Mouse (Mus musculus): ENCODE data around the gene Rab34. TPM values are rescaled to one million over a fixed set of nuclear protein-coding genes. Genes with fewer than 3 reads are reported as not detected.

Rab34 gene
- polyA plus RNA-seq, 1 experiment: 10.8 TPM

DNA sequence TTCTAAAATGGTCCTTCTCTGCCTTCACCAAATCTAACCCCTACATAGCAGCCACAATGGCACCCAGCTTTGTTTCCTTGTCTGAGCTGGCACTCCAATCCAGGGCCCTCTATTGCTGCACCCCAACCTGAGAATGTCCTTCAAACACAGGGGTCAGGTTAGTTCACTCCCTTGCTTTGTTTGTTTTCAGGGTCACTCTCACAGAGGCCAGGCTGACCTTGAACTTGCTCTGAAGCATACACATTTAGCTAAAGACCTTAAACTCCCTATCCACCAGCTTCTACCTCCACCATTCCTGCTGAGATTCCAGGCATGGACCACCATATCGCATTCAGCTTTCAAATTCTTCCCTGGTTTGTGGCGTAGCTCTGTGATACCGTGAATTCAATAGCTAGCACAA, 13.7 kb upstream of the Rab34 start:
- WGBS: 88% methylated on average over 3 of the region's 3 CpGs
- TF ChIP-seq POLR2A (IDR thresholded peaks at IDR 0.05; ENCODE audit: low read depth, low read length) (no peak), CTCF (IDR thresholded peaks at IDR 0.05; ENCODE audit: extremely low read depth, insufficient read depth, insufficient read length, insufficient replicate concordance) (no peak)
- Histone ChIP-seq H3K36me3 (ENCODE audit: control insufficient read depth, insufficient read depth, low read length) (0 out of 2 replicates have a peak, but pooled peaks cover under 1% of the 10 kb centered on the region), H3K27ac (ENCODE audit: insufficient read depth, low read length) (no peak overlapping the region), H3K4me3 (ENCODE audit: extremely low read depth, insufficient read depth, insufficient read length) (no peak overlapping the region), H3K4me1 (ENCODE audit: control insufficient read depth, insufficient read depth, insufficient read length) (peaks cover 12% of the 10 kb centered on the region), H3K27me3 (ENCODE audit: control insufficient read depth, insufficient read depth, low read length) (no peaks in the 10 kb centered on the region)
- no peak for DNase-seq (ENCODE audit: low read depth in 1 of 2, low spot score in 2 of 2)

DNA sequence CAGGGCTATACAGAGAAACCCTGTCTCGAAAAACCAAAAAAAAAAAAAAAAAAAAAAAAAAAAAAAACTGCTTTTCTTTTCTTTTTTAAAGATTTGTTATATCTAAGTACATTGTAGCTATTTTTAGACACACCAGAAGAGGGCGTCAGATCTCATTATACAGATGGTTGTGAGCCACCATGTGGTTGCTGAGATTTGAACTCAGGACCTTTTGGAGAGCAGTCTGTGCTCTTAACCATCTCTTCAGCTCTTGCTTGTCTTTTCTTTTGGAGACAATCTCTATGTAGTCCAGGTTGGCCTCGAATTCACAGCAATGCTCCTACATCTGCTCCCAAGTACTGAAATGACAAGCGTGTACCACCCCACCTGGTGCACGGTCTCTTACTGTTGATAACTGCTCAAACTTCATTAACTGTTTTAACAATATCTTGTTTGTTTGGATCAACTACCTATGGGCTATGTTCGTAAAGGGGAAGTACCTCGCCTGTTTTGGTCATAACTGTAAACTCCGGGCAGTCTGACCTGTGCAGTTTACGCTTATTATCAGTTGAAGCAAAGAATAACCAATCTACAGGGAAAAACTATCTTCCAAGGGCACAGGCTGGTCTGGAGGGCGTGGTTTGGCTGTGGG, 12.3 kb upstream of the Rab34 start:
- Histone ChIP-seq H3K36me3 (ENCODE audit: control insufficient read depth, insufficient read depth, low read length) (peaks cover 11% of the 10 kb centered on the region), H3K27me3 (ENCODE audit: control insufficient read depth, insufficient read depth, low read length) (no peaks in the 10 kb centered on the region), H3K4me1 (ENCODE audit: control insufficient read depth, insufficient read depth, insufficient read length) (peaks cover 8% of the 10 kb centered on the region), H3K27ac (ENCODE audit: insufficient read depth, low read length) (peak overlapping the region; percentile 96), H3K4me3 (ENCODE audit: extremely low read depth, insufficient read depth, insufficient read length) (no peak overlapping the region)
- TF ChIP-seq POLR2A (IDR thresholded peaks at IDR 0.05; ENCODE audit: low read depth, low read length): no peak
- TF ChIP-seq CTCF (IDR thresholded peaks at IDR 0.05; ENCODE audit: extremely low read depth, insufficient read depth, insufficient read length, insufficient replicate concordance): no peak
- DNase-seq (ENCODE audit: low read depth in 1 of 2, low spot score in 2 of 2): peak in 1 of 2 experiments; percentile 34
- WGBS: 2% methylated on average over 10 of the region's 10 CpGs

DNA sequence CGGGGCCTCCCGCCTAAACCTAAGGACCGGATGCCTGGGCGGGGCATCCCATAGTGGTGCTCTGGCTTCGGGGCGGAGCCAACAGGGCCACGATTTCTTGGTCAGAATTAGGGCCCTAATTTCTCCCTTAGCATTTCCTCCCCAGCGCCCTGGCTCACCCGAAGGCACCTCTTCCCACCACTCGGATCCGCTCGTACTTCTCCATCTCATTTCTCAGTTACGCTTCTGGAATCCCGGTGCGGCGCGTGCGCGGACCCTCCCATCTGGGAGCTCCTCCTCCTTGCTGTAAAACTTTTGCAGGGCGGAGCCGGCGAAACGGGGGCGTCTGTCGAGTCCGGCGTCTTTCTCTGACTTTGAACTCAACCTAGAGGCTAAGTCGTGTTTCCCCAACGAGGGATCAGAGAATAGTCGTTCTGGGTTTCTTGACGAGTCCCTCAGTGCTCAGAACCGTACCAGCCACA, 11.8 kb upstream of the Rab34 start, which contains the start of the genes Nek8 and Tlcd1:
Gene Nek8 (minus strand): TSS at position 274 of the 461 bp plus-strand sequence.
Gene Tlcd1 (plus strand): TSS at position 310 of the 461 bp plus-strand sequence.
- Histone ChIP-seq H3K36me3 (ENCODE audit: control insufficient read depth, insufficient read depth, low read length) (peaks cover 14% of the 10 kb centered on the region), H3K4me3 (ENCODE audit: extremely low read depth, insufficient read depth, insufficient read length) (peak within 1 kb of the TSS; percentile 92), H3K4me1 (ENCODE audit: control insufficient read depth, insufficient read depth, insufficient read length) (peaks cover 8% of the 10 kb centered on the region), H3K27ac (ENCODE audit: insufficient read depth, low read length) (peak within 1 kb of the TSS; percentile 96), H3K27me3 (ENCODE audit: control insufficient read depth, insufficient read depth, low read length) (no peaks in the 10 kb centered on the region)
- WGBS: under 1% methylated on average over 32 of the region's 32 CpGs
- peak; percentile 81 to 91 for DNase-seq (ENCODE audit: low read depth in 1 of 2, low spot score in 2 of 2)
- TF ChIP-seq POLR2A (IDR thresholded peaks at IDR 0.05; ENCODE audit: low read depth, low read length) (no peak), CTCF (IDR thresholded peaks at IDR 0.05; ENCODE audit: extremely low read depth, insufficient read depth, insufficient read length, insufficient replicate concordance) (no peak)

DNA sequence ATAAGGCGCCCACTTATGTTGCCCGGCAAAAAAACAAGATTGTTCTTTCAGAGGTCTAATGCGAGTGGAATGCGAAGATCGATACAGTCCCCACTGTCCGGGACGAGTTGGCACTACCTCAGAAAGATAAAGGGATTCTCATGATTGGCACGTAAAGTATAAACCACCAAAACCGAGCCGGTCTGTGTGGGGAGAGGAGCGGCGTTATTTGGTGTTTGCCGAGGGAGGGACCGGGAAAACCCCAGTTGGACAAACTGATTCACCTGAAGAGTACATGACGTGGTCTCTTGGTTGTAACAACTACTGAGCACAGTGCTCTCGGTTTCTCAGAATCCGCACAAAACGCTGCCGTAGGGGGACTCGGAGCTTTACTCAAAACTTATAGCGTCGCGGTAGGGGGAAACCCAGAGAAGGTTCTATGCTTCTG, 11.3 kb upstream of the Rab34 start:
- Histone ChIP-seq H3K27ac (ENCODE audit: insufficient read depth, low read length) (peak overlapping the region; percentile 96), H3K4me3 (ENCODE audit: extremely low read depth, insufficient read depth, insufficient read length) (peak overlapping the region; percentile 92), H3K4me1 (ENCODE audit: control insufficient read depth, insufficient read depth, insufficient read length) (peaks cover 8% of the 10 kb centered on the region), H3K36me3 (ENCODE audit: control insufficient read depth, insufficient read depth, low read length) (peaks cover 15% of the 10 kb centered on the region), H3K27me3 (ENCODE audit: control insufficient read depth, insufficient read depth, low read length) (no peaks in the 10 kb centered on the region)
- no peak for DNase-seq (ENCODE audit: low read depth in 1 of 2, low spot score in 2 of 2)
- TF ChIP-seq POLR2A (IDR thresholded peaks at IDR 0.05; ENCODE audit: low read depth, low read length) (no peak), CTCF (IDR thresholded peaks at IDR 0.05; ENCODE audit: extremely low read depth, insufficient read depth, insufficient read length, insufficient replicate concordance) (no peak)
- WGBS: under 1% methylated on average over 23 of the region's 23 CpGs

DNA sequence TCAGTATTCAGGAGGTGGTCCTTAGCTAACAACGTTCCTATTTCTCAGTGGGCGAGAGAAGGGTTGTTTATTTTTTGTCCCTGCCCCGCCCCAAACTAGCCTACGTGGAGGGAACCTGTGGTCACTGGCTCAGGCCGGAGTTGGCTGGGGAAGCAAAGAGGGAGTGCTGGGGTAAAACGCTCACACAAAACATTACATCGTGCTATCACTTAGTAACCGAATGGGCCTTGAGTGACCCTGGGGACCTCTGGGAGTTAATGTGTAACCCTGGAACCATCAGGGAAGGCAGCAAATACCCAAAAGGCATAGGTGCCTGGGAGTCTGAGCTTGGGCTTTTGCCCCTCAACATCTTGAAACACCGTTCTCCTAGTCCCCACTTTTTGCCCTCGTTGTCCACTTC, 10.8 kb upstream of the Rab34 start:
- Histone ChIP-seq H3K4me3 (ENCODE audit: extremely low read depth, insufficient read depth, insufficient read length) (peak overlapping the region; percentile 92), H3K27ac (ENCODE audit: insufficient read depth, low read length) (peak overlapping the region; percentile 96; the same call in 1 of the 2 replicates), H3K36me3 (ENCODE audit: control insufficient read depth, insufficient read depth, low read length) (peaks cover 17% of the 10 kb centered on the region), H3K4me1 (ENCODE audit: control insufficient read depth, insufficient read depth, insufficient read length) (peaks cover 8% of the 10 kb centered on the region), H3K27me3 (ENCODE audit: control insufficient read depth, insufficient read depth, low read length) (no peaks in the 10 kb centered on the region)
- 1% methylated on average over 10 of the region's 10 CpGs for WGBS
- TF ChIP-seq POLR2A (IDR thresholded peaks at IDR 0.05; ENCODE audit: low read depth, low read length): no peak
- no peak for TF ChIP-seq CTCF (IDR thresholded peaks at IDR 0.05; ENCODE audit: extremely low read depth, insufficient read depth, insufficient read length, insufficient replicate concordance)
- no peak for DNase-seq (ENCODE audit: low read depth in 1 of 2, low spot score in 2 of 2)

DNA sequence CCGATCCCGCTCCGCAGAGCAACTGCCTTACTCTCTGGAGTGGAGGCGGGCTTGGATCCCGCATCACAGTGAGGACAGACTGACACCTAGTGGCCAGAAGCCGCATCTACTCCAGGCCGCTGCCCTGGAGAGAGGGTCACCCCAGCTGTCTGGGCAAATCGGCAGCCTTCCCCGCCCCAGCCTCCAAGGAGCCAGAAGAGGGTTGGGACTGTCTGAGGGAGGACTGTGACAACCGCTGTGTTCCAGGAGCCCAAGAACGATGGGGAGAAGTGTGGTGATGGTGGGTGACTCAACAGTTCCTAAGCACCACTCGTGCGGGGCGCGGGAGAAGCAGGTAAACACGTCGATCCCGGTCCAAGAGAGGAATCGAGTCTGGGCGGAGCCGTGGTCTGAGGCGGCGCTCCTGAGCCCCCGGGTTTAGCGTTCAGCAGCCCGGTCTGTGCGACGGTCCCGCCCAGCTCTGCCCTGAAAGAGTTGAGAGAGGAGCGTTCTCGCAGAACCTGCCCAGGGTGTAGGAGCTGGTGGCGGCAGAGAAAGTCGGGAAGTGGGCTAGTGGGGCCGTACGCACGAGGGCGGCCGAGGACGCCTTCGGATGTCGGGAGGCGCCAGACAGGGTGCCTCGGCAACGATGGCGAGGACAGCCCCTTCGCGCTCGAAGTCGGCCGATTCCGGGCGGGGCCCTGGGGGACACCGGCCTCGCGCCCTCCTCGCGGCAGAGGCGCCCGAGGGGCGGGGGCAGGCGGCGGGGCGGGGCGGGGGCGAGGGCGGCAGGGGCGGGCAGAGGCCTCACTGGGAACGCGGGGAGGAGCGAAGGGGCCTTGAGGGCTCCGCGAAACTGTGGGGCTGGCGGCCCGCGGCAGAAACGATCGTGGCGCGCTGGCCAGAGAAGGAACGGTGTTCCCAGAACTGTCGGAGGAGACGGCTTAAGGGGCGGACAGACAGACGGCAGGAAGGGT, 10.0 kb upstream of the Rab34 start:
- Histone ChIP-seq H3K36me3 (ENCODE audit: control insufficient read depth, insufficient read depth, low read length) (peaks cover 18% of the 10 kb centered on the region), H3K4me1 (ENCODE audit: control insufficient read depth, insufficient read depth, insufficient read length) (peaks cover 8% of the 10 kb centered on the region), H3K27ac (ENCODE audit: insufficient read depth, low read length) (peak overlapping the region; percentile 96), H3K4me3 (ENCODE audit: extremely low read depth, insufficient read depth, insufficient read length) (peak overlapping the region; percentile 92), H3K27me3 (ENCODE audit: control insufficient read depth, insufficient read depth, low read length) (no peaks in the 10 kb centered on the region)
- TF ChIP-seq CTCF (IDR thresholded peaks at IDR 0.05; ENCODE audit: extremely low read depth, insufficient read depth, insufficient read length, insufficient replicate concordance) (peak; percentile 94), POLR2A (IDR thresholded peaks at IDR 0.05; ENCODE audit: low read depth, low read length) (no peak)
- peak; percentile 71 to 89 for DNase-seq (ENCODE audit: low read depth in 1 of 2, low spot score in 2 of 2)
- WGBS: under 1% methylated on average over 77 of the region's 84 CpGs
